Mouse (Mus musculus) E14TG2a.4 (cell line): ENCODE measurements around the gene Tmem135.

ENCODE experiments used
- H3K27me3 ChIP-seq: 2 replicates; pipeline ENCODE4 v1.6.1; 2014; ENCODE audit warnings: low read length, control low read depth; ENCODE audit not compliant: insufficient read depth
- H3K36me3 ChIP-seq: 2 replicates; pipeline ENCODE4 v1.6.1; 2014; ENCODE audit warnings: low read length, control low read depth; ENCODE audit not compliant: insufficient read depth
- H3K4me1 ChIP-seq: replicated peaks from 2 replicates; pipeline ENCODE4 v1.6.1; 2014; ENCODE audit warnings: low read depth, low read length, control low read depth
- H3K4me3 ChIP-seq: replicated peaks from 2 replicates; pipeline ENCODE4 v1.5.1; 2014; ENCODE audit warnings: mild to moderate bottlenecking, low read length
- H3K9me3 ChIP-seq: 2 replicates; pipeline ENCODE4 v1.6.1; 2014; ENCODE audit warnings: low read length, control low read depth
- CTCF ChIP-seq: conservative IDR thresholded peaks from 2 replicates; pipeline ENCODE4 v1.5.1; 2014; ENCODE audit warnings: low read length
- NANOG ChIP-seq: IDR thresholded peaks from 2 replicates; pipeline ENCODE4 v1.6.1; 2014; ENCODE audit warnings: borderline replicate concordance, low read length, mixed read lengths
- POU5F1 ChIP-seq: IDR thresholded peaks from 2 replicates; pipeline ENCODE4 v1.6.1; 2014; ENCODE audit warnings: low read length, borderline replicate concordance

The Tmem135 gene

DNA sequence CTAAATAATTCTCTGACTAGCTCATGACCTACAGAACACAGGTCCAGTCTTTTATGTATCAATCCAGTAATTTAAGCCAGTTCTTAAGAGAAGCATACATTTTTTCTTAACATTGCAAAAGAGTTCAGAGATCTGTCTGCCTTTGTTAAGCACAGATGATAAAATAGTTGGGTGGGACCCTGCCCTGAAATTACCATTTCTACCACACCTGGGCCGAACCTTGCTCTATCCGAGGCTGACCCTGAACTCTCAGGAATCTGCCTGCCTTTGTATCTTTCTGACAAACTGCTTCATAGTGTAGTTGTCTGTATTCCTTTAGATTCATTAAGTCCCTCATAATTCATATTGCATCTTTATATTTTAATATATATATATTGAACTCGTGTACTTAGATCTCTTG is 87.9 kb downstream of the Tmem135 start:
- Histone ChIP-seq H3K36me3 (no peaks in the 10 kb centered on the region), H3K4me1 (peaks cover 45% of the 10 kb centered on the region), H3K4me3 (peak overlapping the region; percentile 14; the same call in 1 of the 2 replicates), H3K9me3 (peaks cover 6% of the 10 kb centered on the region), H3K27me3 (no peaks in the 10 kb centered on the region)
- TF ChIP-seq NANOG = no peak
- TF ChIP-seq CTCF = no peak
- TF ChIP-seq POU5F1 = no peak

DNA sequence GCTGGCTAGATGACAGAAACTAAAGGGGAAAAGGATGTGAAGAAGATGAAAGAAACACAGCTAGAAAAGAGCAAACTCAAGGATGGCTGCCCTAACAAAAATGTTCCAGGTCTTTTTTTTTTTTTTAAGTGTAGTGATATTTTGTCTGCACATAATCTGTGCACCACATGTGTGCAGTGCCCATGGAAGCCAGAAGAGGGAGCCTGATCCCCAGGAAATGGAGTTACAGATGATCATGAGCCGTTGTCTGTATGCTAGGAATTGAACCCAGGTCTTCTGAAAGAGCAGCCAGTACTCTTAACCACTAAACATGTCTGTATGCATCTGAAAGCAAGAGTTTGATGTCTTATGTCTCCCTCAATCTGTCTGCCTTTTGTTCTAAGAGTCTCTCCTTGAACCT is 92.5 kb downstream of the Tmem135 start:
- Histone ChIP-seq H3K4me1 (peaks cover 52% of the 10 kb centered on the region), H3K9me3 (no peaks in the 10 kb centered on the region), H3K4me3 (no peak overlapping the region), H3K36me3 (0 out of 2 replicates have a peak, but pooled peaks cover 3% of the 10 kb centered on the region), H3K27me3 (no peaks in the 10 kb centered on the region)
- TF ChIP-seq POU5F1 (no peak), NANOG (no peak), CTCF (peak; percentile 85)

DNA sequence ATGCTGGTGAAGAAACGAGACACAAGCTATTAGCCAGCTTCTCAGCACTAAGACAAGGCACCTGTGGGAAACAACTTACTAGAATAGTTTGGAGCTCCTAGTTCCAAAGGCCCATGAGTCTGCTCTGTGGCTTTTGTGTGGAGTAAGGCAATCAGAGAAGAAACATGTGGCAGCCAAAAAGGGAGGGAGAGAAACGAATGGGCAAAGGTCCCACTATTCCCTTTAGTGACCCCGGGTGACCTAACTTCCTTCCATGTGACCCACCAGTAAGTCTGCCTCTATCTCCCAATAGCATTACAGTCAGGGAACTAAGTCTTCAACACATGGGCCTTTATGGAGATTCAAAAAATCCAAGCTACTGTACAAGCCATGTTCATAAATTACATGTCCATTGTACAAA is 95.1 kb downstream of the Tmem135 start:
- H3K4me1 ChIP-seq = peaks cover 33% of the 10 kb centered on the region
- H3K9me3 ChIP-seq = no peaks in the 10 kb centered on the region
- no peaks in the 10 kb centered on the region for H3K27me3 ChIP-seq
- 0 out of 2 replicates have a peak overlapping the region, but pooled peaks have one; percentile 7 for H3K4me3 ChIP-seq
- TF ChIP-seq NANOG (no peak), POU5F1 (no peak), CTCF (no peak)
- H3K36me3 ChIP-seq = peaks cover 16% of the 10 kb centered on the region

DNA sequence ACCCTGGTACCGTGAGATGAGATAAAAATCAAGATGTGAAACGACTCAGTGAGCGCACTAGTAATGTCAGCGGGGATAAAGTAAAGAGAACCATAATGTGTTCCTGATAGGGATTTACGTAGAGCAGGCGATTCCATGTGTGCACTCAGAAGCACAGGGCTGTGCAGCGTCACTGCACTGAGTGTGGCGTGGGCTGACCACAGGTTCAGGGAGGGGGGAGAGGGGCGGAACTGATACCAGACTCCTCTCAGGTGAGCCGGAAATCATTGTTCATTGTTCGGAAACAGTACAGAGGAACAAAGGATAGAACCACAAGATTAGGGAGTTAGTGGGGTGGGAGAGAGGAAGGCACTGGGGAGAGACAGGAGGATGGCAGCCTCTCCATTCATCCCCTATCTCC is 95.8 kb downstream of the Tmem135 start:
- peaks cover 32% of the 10 kb centered on the region for H3K4me1 ChIP-seq
- no peak for TF ChIP-seq POU5F1
- TF ChIP-seq CTCF = no peak
- no peak for TF ChIP-seq NANOG
- H3K36me3 ChIP-seq = peaks cover 17% of the 10 kb centered on the region
- no peaks in the 10 kb centered on the region for H3K9me3 ChIP-seq
- H3K4me3 ChIP-seq = 0 out of 2 replicates have a peak overlapping the region, but pooled peaks have one; percentile 7
- no peaks in the 10 kb centered on the region for H3K27me3 ChIP-seq

DNA sequence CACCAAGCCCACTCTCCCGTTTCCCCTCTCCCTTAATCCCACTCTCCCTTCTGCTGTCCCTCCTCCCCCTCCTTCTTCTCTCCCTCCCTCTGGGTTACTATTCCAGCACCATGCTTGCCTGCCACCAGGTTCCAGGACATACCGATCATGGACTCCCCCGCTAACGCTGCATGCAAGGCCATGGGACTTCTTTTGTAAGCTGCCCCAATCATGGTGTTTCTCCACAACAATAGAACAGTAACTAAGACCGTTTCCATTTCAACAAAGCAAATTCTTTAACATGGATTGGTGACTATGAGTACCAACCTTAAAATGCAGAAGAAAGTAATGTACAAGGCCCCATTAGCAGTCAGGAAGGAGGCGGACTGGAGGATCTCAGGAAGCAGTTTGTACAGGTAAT is 97.2 kb downstream of the Tmem135 start:
- TF ChIP-seq POU5F1 (no peak), NANOG (peak; percentile 35; the same call in 1 of the 2 replicates)
- no peaks in the 10 kb centered on the region for H3K9me3 ChIP-seq
- no peaks in the 10 kb centered on the region for H3K27me3 ChIP-seq
- H3K36me3 ChIP-seq = peaks cover 20% of the 10 kb centered on the region
- no peak overlapping the region for H3K4me3 ChIP-seq
- H3K4me1 ChIP-seq = peaks cover 32% of the 10 kb centered on the region

DNA sequence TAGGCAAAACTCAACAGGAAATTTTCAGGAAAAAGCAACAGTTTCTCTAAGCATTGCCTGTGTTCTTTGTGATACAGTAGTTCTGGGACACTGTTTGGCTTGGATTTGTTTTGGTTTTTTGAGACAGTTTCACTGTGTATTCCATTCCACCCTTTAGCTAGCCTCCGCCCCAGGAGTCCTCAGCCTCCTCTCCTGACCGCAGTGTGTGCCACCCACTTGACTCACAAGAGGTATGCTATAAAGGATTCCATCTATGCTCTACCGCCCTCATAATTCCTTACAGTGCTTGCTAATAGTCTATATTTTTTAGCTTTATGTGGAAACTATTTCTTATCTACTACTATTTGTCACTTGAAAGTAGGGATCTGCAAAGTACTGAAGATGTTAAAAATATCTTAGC is 99.1 kb downstream of the Tmem135 start:
- H3K4me1 ChIP-seq = peaks cover 32% of the 10 kb centered on the region
- TF ChIP-seq POU5F1 (no peak), CTCF (no peak), NANOG (no peak)

DNA sequence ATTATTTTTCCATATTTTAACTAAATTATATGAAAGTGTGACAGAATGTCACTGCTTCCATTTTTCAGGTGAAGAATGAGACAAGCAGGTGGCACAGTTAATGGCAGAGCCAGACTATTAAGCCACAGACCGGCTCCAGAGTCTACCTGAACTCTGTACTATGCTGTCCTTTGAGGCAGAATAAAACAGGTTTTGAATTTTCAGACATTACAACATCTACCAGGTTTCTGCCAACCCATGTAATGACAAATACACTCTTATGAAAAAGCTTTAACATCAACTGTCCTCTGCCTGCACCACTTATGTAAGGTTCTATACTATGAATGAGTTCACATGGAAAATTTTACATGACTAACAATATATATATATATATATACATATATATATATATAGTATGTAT is 100.3 kb downstream of the Tmem135 start:
- no peaks in the 10 kb centered on the region for H3K9me3 ChIP-seq
- no peak overlapping the region for H3K4me3 ChIP-seq
- H3K36me3 ChIP-seq = peaks cover 30% of the 10 kb centered on the region
- TF ChIP-seq CTCF (no peak), NANOG (no peak), POU5F1 (no peak)
- no peaks in the 10 kb centered on the region for H3K27me3 ChIP-seq
- H3K4me1 ChIP-seq = peaks cover 28% of the 10 kb centered on the region

More for the DNA sequence above, 99.1 kb downstream of the Tmem135 start:
- Histone ChIP-seq H3K27me3 (no peaks in the 10 kb centered on the region), H3K9me3 (no peaks in the 10 kb centered on the region), H3K4me3 (no peak overlapping the region), H3K36me3 (peaks cover 25% of the 10 kb centered on the region)

DNA sequence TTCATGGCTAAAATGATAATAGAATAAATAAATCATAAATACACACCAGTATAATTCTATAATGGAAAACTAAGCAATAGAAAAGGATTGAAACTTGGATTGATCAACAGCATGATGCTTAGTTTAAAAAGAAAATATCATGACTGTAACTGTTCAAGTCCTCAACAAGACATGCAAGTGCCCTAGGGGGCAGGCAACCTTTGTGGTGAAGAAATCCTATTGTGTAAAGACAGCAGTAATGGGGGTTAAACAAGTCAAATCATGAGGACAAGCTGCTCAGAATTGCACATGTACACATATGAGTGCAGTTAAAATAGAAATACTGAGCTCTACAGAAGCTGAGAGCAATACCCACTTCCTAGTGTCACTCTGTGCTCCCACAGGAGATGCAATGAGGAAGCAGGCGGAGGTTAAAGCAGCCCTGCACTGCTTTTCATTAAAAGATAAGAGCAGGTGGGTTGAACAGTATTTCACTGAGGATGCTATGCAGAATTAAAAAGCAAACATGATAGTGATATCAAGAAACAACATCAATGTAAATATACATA is 105.0 kb downstream of the Tmem135 start:
- Histone ChIP-seq H3K36me3 (peaks cover 33% of the 10 kb centered on the region), H3K4me1 (no peaks in the 10 kb centered on the region), H3K27me3 (no peaks in the 10 kb centered on the region), H3K4me3 (no peak overlapping the region), H3K9me3 (peaks cover 24% of the 10 kb centered on the region)
- TF ChIP-seq NANOG = no peak
- TF ChIP-seq POU5F1 = no peak
- no peak for TF ChIP-seq CTCF

DNA sequence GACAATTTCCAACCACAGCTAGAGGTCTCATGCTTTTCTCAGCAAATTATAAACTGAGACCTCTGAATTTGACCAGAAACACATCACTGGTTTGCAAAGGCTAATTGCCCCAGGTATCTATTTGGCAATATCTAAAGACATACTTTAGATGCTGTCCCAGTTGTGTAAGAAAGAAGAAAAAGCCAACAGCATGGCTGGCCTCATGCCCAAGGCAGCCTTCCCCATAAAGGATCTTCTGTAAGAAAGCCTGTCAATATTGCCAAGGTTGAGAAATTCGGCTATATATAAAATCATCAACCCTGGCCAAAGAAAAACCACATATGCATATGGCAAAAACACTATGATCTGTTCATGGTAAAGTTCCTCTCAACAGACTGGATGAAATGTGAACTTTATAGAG is 107.1 kb downstream of the Tmem135 start:
- H3K27me3 ChIP-seq = no peaks in the 10 kb centered on the region
- H3K4me1 ChIP-seq = no peaks in the 10 kb centered on the region
- TF ChIP-seq POU5F1 (no peak), NANOG (no peak), CTCF (no peak)
- H3K9me3 ChIP-seq = peaks cover 24% of the 10 kb centered on the region
- peaks cover 30% of the 10 kb centered on the region for H3K36me3 ChIP-seq
- H3K4me3 ChIP-seq = no peak overlapping the region
